Mouse (Mus musculus) ES-Bruce4 (cell line): ENCODE measurements at regions not wholly inside any gene's neighbourhood (a gene's known extent, or its start where the extent isn't known, plus 50 kb on each side); places are given as distances from the start of the nearest gene placed in this dataset.

Experiments
- CTCF ChIP-seq: IDR thresholded peaks from one replicate; pipeline ENCODE4 v1.8.1; 2011; ENCODE audit warnings: low read depth, low read length
- EP300 ChIP-seq: IDR thresholded peaks from 2 replicates; pipeline ENCODE4 v1.6.1; 2011; ENCODE audit warnings: low read depth, low read length; ENCODE audit not compliant: insufficient read depth
- POLR2A ChIP-seq: IDR thresholded peaks from one replicate; pipeline ENCODE4 v1.8.1; 2011; ENCODE audit warnings: low read length; ENCODE audit not compliant: insufficient read depth

- no peak for TF ChIP-seq POLR2A
- no peak for TF ChIP-seq CTCF
- TF ChIP-seq EP300 = no peak
These were observed 324.9 kb upstream of the Stxbp6 start for GRCm38 (mm10) chr12:45399436-45399835.
